Mouse (Mus musculus) forebrain, embryonic 14.5 days (tissue): ENCODE measurements around the gene Olfr1048. TPM values are rescaled to one million over a fixed set of nuclear protein-coding genes. Genes with fewer than 3 reads are reported as not detected.

ENCODE experiments used
- polyA plus RNA-seq: library from polyadenylated mRNA; unstranded; fragments of >200 nt; fragmentation: Nextera tagmentation; extraction: Ambion mirVana; gene quantifications from 2 replicates; pipeline ENCODE4 v1.2.1, GENCODE M21; 2014

Olfr1048 gene
- polyA plus RNA-seq, 1 experiment from 2014 or later: not detected

Other genes starting within 250 kb of the Olfr1048 start
- gene Olfr1031, start 250.0 kb downstream of the Olfr1048 start, polyA plus RNA-seq: not detected in 2 replicates
- gene Olfr1032, start 234.7 kb downstream of the Olfr1048 start, polyA plus RNA-seq: not detected in 2 replicates
- not detected in 2 replicates for gene Olfr1033, start 219.7 kb downstream of the Olfr1048 start, polyA plus RNA-seq
- not detected in 2 replicates for gene Olfr1034, start 194.4 kb downstream of the Olfr1048 start, polyA plus RNA-seq
- not detected in 2 replicates for gene Olfr1036, start 166.3 kb downstream of the Olfr1048 start, polyA plus RNA-seq
- gene Olfr1037, start 152.9 kb downstream of the Olfr1048 start, polyA plus RNA-seq: not detected in 2 replicates
- gene Olfr1039, start 104.4 kb downstream of the Olfr1048 start, polyA plus RNA-seq: not detected in 2 replicates
- not detected in 2 replicates for gene Olfr1040, start 93.6 kb downstream of the Olfr1048 start, polyA plus RNA-seq
- gene Olfr1042, start 78.5 kb downstream of the Olfr1048 start, polyA plus RNA-seq: not detected in 2 replicates
- gene Olfr1043, start 72.8 kb downstream of the Olfr1048 start, polyA plus RNA-seq: not detected in 2 replicates
- not detected in 2 replicates for gene Olfr1044, start 62.5 kb downstream of the Olfr1048 start, polyA plus RNA-seq
- not detected in 2 replicates for gene Olfr52, start 54.6 kb downstream of the Olfr1048 start, polyA plus RNA-seq
- gene Olfr1045, start 37.3 kb downstream of the Olfr1048 start, polyA plus RNA-seq: not detected in 2 replicates
- not detected in 2 replicates for gene Olfr1046, start 21.0 kb downstream of the Olfr1048 start, polyA plus RNA-seq
- not detected in 2 replicates for gene Olfr1047, start 8.9 kb downstream of the Olfr1048 start, polyA plus RNA-seq
- gene Olfr1049, start 18.0 kb upstream of the Olfr1048 start, polyA plus RNA-seq: not detected in 2 replicates
- not detected in 2 replicates for gene Olfr1051, start 38.8 kb upstream of the Olfr1048 start, polyA plus RNA-seq
- gene Olfr1052, start 52.2 kb upstream of the Olfr1048 start, polyA plus RNA-seq: not detected in 2 replicates
- gene Olfr1053, start 75.0 kb upstream of the Olfr1048 start, polyA plus RNA-seq: not detected in 2 replicates
- not detected in 2 replicates for gene Olfr1054, start 95.1 kb upstream of the Olfr1048 start, polyA plus RNA-seq
- not detected in 2 replicates for gene Olfr1055, start 110.0 kb upstream of the Olfr1048 start, polyA plus RNA-seq
- not detected in 2 replicates for gene Olfr1056, start 122.2 kb upstream of the Olfr1048 start, polyA plus RNA-seq
- gene Olfr1057, start 138.1 kb upstream of the Olfr1048 start, polyA plus RNA-seq: not detected in 2 replicates
- gene Olfr1058, start 148.3 kb upstream of the Olfr1048 start, polyA plus RNA-seq: not detected in 2 replicates
- gene Olfr1061, start 173.8 kb upstream of the Olfr1048 start, polyA plus RNA-seq: not detected in 2 replicates
- not detected in 2 replicates for gene Olfr1062, start 186.5 kb upstream of the Olfr1048 start, polyA plus RNA-seq
- gene Olfr1065, start 210.3 kb upstream of the Olfr1048 start, polyA plus RNA-seq: not detected in 2 replicates
- gene Olfr1066, start 216.0 kb upstream of the Olfr1048 start, polyA plus RNA-seq: not detected in 2 replicates
- not detected in 2 replicates for gene Olfr228, start 247.1 kb upstream of the Olfr1048 start, polyA plus RNA-seq